In the genomic region with DNA sequence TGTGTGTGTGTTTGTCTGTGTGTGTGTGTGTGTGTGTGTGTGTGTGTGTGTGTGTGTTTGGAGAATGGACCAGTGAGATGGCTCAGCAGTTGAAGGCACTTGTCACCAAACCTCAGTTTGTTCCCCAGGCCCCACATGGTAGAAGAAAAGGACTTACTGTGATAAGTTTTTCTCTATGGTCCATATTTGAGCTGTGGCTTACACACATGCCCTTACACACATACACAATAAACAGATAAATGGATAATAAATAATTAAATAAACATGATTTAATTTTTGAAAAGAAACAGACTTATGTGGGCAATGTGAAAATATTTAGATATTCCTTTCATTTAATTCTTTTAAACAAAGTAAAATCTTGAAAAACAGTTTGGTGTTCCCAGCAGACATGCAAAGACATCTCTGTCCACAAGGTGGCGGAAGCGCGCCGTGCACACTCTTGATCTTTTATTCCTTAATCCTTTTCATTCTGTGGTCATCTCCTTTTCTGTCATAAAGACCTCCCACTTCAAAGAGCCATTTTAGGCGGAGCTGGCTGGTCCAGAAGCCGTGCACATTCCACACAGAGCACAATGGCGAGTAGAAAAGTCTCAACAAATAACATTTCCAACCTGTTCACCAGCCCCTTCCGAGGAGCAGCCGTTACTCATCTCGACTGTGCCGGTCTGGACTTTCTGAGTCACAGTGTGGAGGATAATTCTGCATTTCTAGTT, we compare ENCODE assay signal across 8 mouse cellular contexts.
DNase-seq lines count a peak whose midpoint lies in the region; ATAC-seq and TF ChIP-seq lines count a peak whose summit lies in the region.

No protein-coding gene starts in this region.

- H3K9ac ChIP-seq in heart, embryonic 12.5 days, result 0 out of 2 replicates have a peak overlapping the region, but pooled peaks have one; percentile 27
- no peak overlapping the region for H3K9ac ChIP-seq in kidney, embryonic 15.5 days
- H3K9ac ChIP-seq in limb, embryonic 14.5 days (ENCODE audit: low read depth, low read length, severe bottlenecking), result peak overlapping the region; percentile 22; the same call in 1 of the 2 replicates
- peak overlapping the region; percentile 50; the same call in 1 of the 2 replicates for H3K9ac ChIP-seq in midbrain, embryonic 16.5 days (ENCODE audit: low read depth, low read length)

- no peak overlapping the region for H3K27ac ChIP-seq in heart, embryonic 12.5 days (ENCODE audit: poor library complexity, severe bottlenecking)
- no peak overlapping the region for H3K27ac ChIP-seq in kidney, embryonic 15.5 days
- H3K27ac ChIP-seq in limb, embryonic 14.5 days (replicated peaks; ENCODE audit: low read depth, low read length), result no peak overlapping the region
- H3K27ac ChIP-seq in midbrain, embryonic 16.5 days (ENCODE audit: low read length), result peak overlapping the region; percentile 10; the same call in 1 of the 2 replicates

- H3K4me1 ChIP-seq in heart, embryonic 12.5 days (replicated peaks), result no peaks in the 10 kb centered on the region
- H3K4me1 ChIP-seq in kidney, embryonic 15.5 days, result no peaks in the 10 kb centered on the region
- no peaks in the 10 kb centered on the region for H3K4me1 ChIP-seq in limb, embryonic 14.5 days (ENCODE audit: control insufficient read depth, insufficient read depth, low read length)
- no peaks in the 10 kb centered on the region for H3K4me1 ChIP-seq in midbrain, embryonic 16.5 days (ENCODE audit: control insufficient read depth, insufficient read depth, low read length)

- H3K36me3 ChIP-seq in heart, embryonic 12.5 days, result no peaks in the 10 kb centered on the region
- no peaks in the 10 kb centered on the region for H3K36me3 ChIP-seq in kidney, embryonic 15.5 days
- H3K36me3 ChIP-seq in limb, embryonic 14.5 days (ENCODE audit: control insufficient read depth, insufficient read depth, low read length), result no peaks in the 10 kb centered on the region
- no peaks in the 10 kb centered on the region for H3K36me3 ChIP-seq in midbrain, embryonic 16.5 days (ENCODE audit: control insufficient read depth, insufficient read depth, low read length)

- H3K4me3 ChIP-seq in heart, embryonic 12.5 days, result peak overlapping the region; percentile 25; the same call in 1 of the 2 replicates
- peak overlapping the region; percentile 37 for H3K4me3 ChIP-seq in kidney, embryonic 15.5 days (replicated peaks)
- peak overlapping the region; percentile 24; the same call in 1 of the 2 replicates for H3K4me3 ChIP-seq in limb, embryonic 14.5 days (replicated peaks; ENCODE audit: low read length)
- H3K4me3 ChIP-seq in midbrain, embryonic 16.5 days (ENCODE audit: low read depth, low read length), result peak overlapping the region; percentile 36

- ATAC-seq in heart, embryonic 12.5 days (ENCODE audit: insufficient number of reproducible peaks, low FRiP score), result no peak
- ATAC-seq in kidney, embryonic 15.5 days (replicated peaks; ENCODE audit: low FRiP score), result peak; percentile 89
- peak; percentile 88 for ATAC-seq in limb, embryonic 14.5 days (ENCODE audit: low FRiP score, low read depth)
- ATAC-seq in midbrain, embryonic 16.5 days, result peak; percentile 92

- DNase-seq in 3134 (ENCODE audit: extremely low read depth, insufficient read length, low spot score), result peak; percentile 6
- peak; percentile 49 to 53 for DNase-seq in adrenal gland, adult 18-20 months (ENCODE audit: low spot score in 2 of 2)
- peak; percentile 67 for DNase-seq in embryo, embryonic 9.5 days (ENCODE audit: extremely low spot score)
- DNase-seq in limb, embryonic 14.5 days (ENCODE audit: low spot score), result peak; percentile 63
- peak; percentile 33 for DNase-seq in telencephalon, adult 2 months (ENCODE audit: low read depth, low spot score)

- no peaks in the 10 kb centered on the region for H3K9me3 ChIP-seq in heart, embryonic 12.5 days (replicated peaks)
- no peaks in the 10 kb centered on the region for H3K9me3 ChIP-seq in kidney, embryonic 15.5 days (replicated peaks)
- H3K9me3 ChIP-seq in limb, embryonic 14.5 days (ENCODE audit: control insufficient read depth, low read length), result no peaks in the 10 kb centered on the region
- H3K9me3 ChIP-seq in midbrain, embryonic 16.5 days (replicated peaks; ENCODE audit: control insufficient read depth, low read length, poor library complexity, severe bottlenecking), result no peaks in the 10 kb centered on the region

- peak overlapping the region; percentile 64 for H3K4me2 ChIP-seq in heart, embryonic 12.5 days
- H3K4me2 ChIP-seq in kidney, embryonic 15.5 days, result peak overlapping the region; percentile 61
- peak overlapping the region; percentile 41 for H3K4me2 ChIP-seq in limb, embryonic 14.5 days (replicated peaks; ENCODE audit: low read depth, low read length, severe bottlenecking)
- peak overlapping the region; percentile 53 for H3K4me2 ChIP-seq in midbrain, embryonic 16.5 days (ENCODE audit: low read length)

- no peaks in the 10 kb centered on the region for H3K27me3 ChIP-seq in heart, embryonic 12.5 days (replicated peaks)
- no peaks in the 10 kb centered on the region for H3K27me3 ChIP-seq in kidney, embryonic 15.5 days
- no peaks in the 10 kb centered on the region for H3K27me3 ChIP-seq in limb, embryonic 14.5 days (ENCODE audit: control insufficient read depth, insufficient read depth, low read length)
- H3K27me3 ChIP-seq in midbrain, embryonic 16.5 days (ENCODE audit: control insufficient read depth, insufficient read depth, low read depth, low read length), result no peaks in the 10 kb centered on the region

- 25% methylated on average over 11 of the region's 11 CpGs for WGBS in heart, embryonic 12.5 days
- 17% methylated on average over 11 of the region's 11 CpGs for WGBS in kidney, embryonic 15.5 days
- 19% methylated on average over 11 of the region's 11 CpGs for WGBS in limb, embryonic 14.5 days
- under 1% methylated on average over 11 of the region's 11 CpGs for WGBS in midbrain, embryonic 16.5 days

- no peak for TF ChIP-seq POLR2A in limb, embryonic 14.5 days (IDR thresholded peaks at IDR 0.05; ENCODE audit: borderline replicate concordance, extremely low read depth, insufficient read depth, insufficient read length)

Comparison
In these comparisons a context has a peak if more than half of its experiments do, and no peak if none do; other contexts are left out.
1. DNase-seq: peak in every context shown above with its lines; median percentile 67 in embryo, embryonic 9.5 days; 63 in limb, embryonic 14.5 days; 51 in adrenal gland, adult 18-20 months; 33 in telencephalon, adult 2 months; 6 in 3134.